Mouse (Mus musculus): Measurements from ENCODE around the gene Ano8.

DNA sequence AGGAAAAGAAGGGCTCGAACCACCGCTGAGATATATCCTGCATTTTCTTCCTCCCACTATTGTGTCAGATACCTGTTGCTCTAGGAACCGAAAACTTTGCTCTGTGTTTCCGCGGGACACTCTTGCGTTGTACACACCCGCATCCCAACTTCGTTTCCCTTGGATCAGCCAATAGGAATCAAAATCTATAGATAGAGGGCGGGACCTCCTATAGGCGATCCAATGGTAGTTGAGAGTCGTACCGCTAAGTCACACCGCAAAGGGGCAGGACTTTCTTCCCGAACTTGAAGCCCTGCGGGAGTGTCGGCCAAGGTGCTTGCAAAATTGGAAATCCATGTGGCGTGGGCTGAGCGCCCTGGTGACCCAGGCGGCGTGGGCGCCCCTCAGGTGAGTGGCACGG lies 2.7 kb upstream of the Ano8 start:
- TF ChIP-seq CTCF (IDR thresholded peaks at IDR 0.05; ENCODE audit: borderline replicate concordance, extremely low read depth, insufficient read depth, insufficient read length) = no peak
- TF ChIP-seq POLR2A (IDR thresholded peaks at IDR 0.05; ENCODE audit: borderline replicate concordance, extremely low read depth, insufficient read depth, insufficient read length, poor library complexity, severe bottlenecking) = no peak

Measured in brain, embryonic 14.5 days (tissue).